ENCODE assay signal across 12 mouse cellular contexts in the genomic region with DNA sequence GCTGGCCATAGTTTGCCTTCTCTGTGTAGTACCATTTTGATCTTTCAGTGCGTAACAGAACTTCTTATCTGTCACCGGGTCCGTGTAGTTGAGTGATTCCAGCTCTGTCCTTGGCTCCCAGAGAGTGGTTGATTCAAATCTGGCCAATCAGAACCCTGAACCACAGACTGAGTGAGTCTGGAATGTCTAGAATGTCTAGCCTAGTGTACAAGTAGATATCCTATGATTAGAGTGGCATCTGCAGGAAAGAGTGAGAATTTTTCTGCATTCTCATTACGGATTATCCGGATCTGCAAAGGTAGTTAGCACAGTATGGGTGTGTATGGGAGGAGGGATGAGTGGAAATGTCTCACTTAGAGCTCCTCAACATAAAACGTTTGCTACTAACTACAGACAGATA.
DNase-seq lines count a peak whose midpoint lies in the region; ATAC-seq and TF ChIP-seq lines count a peak whose summit lies in the region.
"Had no signal": no experiment of that assay in that cellular context is flagged by ENCODE, and none has a peak within 500 bp of the region (broad histone marks: within the 10 kb centered on the region; RNA-seq: fewer than 3 reads in every experiment).

No protein-coding gene starts in this region.

- H3K4me1 ChIP-seq in kidney, postnatal 0 days (replicated peaks; ENCODE audit: insufficient read depth, low read length) = no peaks in the 10 kb centered on the region
- H3K4me1 ChIP-seq: liver, embryonic 12.5 days had no signal

- H3K27me3 ChIP-seq in kidney, postnatal 0 days (ENCODE audit: insufficient read depth, low read length) = no peaks in the 10 kb centered on the region
- H3K27me3 ChIP-seq in Patski = peaks cover 15% of the 10 kb centered on the region
- H3K27me3 ChIP-seq: liver, embryonic 12.5 days had no signal

- no peaks in the 10 kb centered on the region for H3K9me3 ChIP-seq in kidney, postnatal 0 days (replicated peaks; ENCODE audit: low read length)
- H3K9me3 ChIP-seq: liver, embryonic 12.5 days had no signal

- peak; percentile 27; the same call in 1 of the 2 replicates for TF ChIP-seq CTCF in kidney, postnatal 0 days (IDR thresholded peaks at IDR 0.05; ENCODE audit: low read depth)
- peak; percentile 15 for TF ChIP-seq CTCF in Patski (IDR thresholded peaks at IDR 0.05)

- ATAC-seq in frontal cortex, adult (ENCODE audit: low TSS enrichment) = peak; percentile 81
- no peak for ATAC-seq in kidney, postnatal 0 days (replicated peaks; ENCODE audit: low FRiP score, low read depth)
- ATAC-seq in Patski = no peak
- ATAC-seq: liver, embryonic 12.5 days had no signal

- H3K4me3 ChIP-seq in kidney, postnatal 0 days (replicated peaks; ENCODE audit: low read depth, low read length) = no peak overlapping the region
- H3K4me3 ChIP-seq: liver, embryonic 12.5 days had no signal

- no peak overlapping the region for H3K4me2 ChIP-seq in kidney, postnatal 0 days (ENCODE audit: low read length)
- H3K4me2 ChIP-seq: liver, embryonic 12.5 days had no signal

- no peak overlapping the region for H3K9ac ChIP-seq in kidney, postnatal 0 days (ENCODE audit: low read depth, low read length)
- H3K9ac ChIP-seq: liver, embryonic 12.5 days had no signal

- CTCF ChIA-PET in Patski (lab: Charles Lee) = no interaction called here

- H3K27ac ChIP-seq in kidney, postnatal 0 days = no peak overlapping the region
- H3K27ac ChIP-seq: liver, embryonic 12.5 days had no signal

- intact Hi-C loops in heart, postnatal 10 days (cut with DNase I) = no loop called here

- 66% methylated on average over 6 of the region's 6 CpGs for WGBS in kidney, postnatal 0 days

- no peaks in the 10 kb centered on the region for H3K36me3 ChIP-seq in kidney, postnatal 0 days (ENCODE audit: insufficient read depth, low read length)
- H3K36me3 ChIP-seq: liver, embryonic 12.5 days had no signal

- in situ Hi-C loops in Patski (cut with MboI; ENCODE audit: low pct_unique_long_range_greater_than_20kb) = loop anchor here (25.0 kb wide), 1 partner anchor 1032 kb away; no protein-coding TSS in a partner anchor

- POLR2A ChIA-PET in Patski (lab: Charles Lee) = no interaction called here

- no peak for DNase-seq in frontal cortex, postnatal 10 days (ENCODE audit: low spot score in 2 of 2)
- peak; percentile 9 for DNase-seq in kidney, postnatal 0 days (ENCODE audit: low spot score)
- DNase-seq in kidney, adult 8-10 months = no peak
- no peak for DNase-seq in Patski (ENCODE audit: low read depth, low spot score)
- DNase-seq in heart, postnatal 10 days = peak; percentile 13
- no peak for DNase-seq in layer of hippocampus, postnatal 10 days (ENCODE audit: low spot score in 2 of 2)
- no peak for DNase-seq in cerebellum, adult 11 months
- DNase-seq: gastrocnemius, postnatal 10 days; layer of hippocampus, postnatal 36 days; thymus, postnatal 36 days had no signal

Comparison
In these comparisons a context has a peak if more than half of its experiments do, and no peak if none do; other contexts are left out.
1. DNase-seq: peak in kidney, postnatal 0 days (single experiment) and heart, postnatal 10 days (2 of 2); none in frontal cortex, postnatal 10 days (0 of 2), kidney, adult 8-10 months (0 of 2), Patski (single experiment), layer of hippocampus, postnatal 10 days (0 of 2) and cerebellum, adult 11 months (single experiment).